Mouse (Mus musculus) embryonic facial prominence, embryonic 13.5 days (tissue): Measurements from ENCODE around the gene Nudt19. TPM values are rescaled to one million over a fixed set of nuclear protein-coding genes. Genes with fewer than 3 reads are reported as not detected.

Experiments used
- ATAC-seq: fragments of 200-750 bp; cut with Nextera tagmentation; 2 replicates; pipeline ENCODE4 v1.8.0; 2017; ENCODE audit warnings: low read depth; ENCODE audit not compliant: insufficient number of reproducible peaks, insufficient read depth, low FRiP score, low TSS enrichment
- H3K27ac ChIP-seq: fragments of 300-500 bp; sonication (generic); 2 replicates; pipeline ENCODE4 v1.5.1; 2015; ENCODE audit warnings: moderate library complexity, mild to moderate bottlenecking, inconsistent platforms
- H3K27me3 ChIP-seq: fragments of 300-500 bp; sonication (generic); 2 replicates; pipeline ENCODE4 v1.6.1; 2015; ENCODE audit warnings: mild to moderate bottlenecking, inconsistent platforms
- H3K36me3 ChIP-seq: fragments of 300-500 bp; sonication (generic); 2 replicates; pipeline ENCODE4 v1.6.1; 2015; ENCODE audit warnings: mild to moderate bottlenecking, inconsistent platforms
- H3K4me1 ChIP-seq: fragments of 300-500 bp; sonication (generic); 2 replicates; pipeline ENCODE4 v1.6.1; 2015; ENCODE audit warnings: inconsistent platforms
- H3K4me2 ChIP-seq: fragments of 300-500 bp; sonication (generic); 2 replicates; pipeline ENCODE4 v1.6.1; 2015; ENCODE audit warnings: moderate library complexity, mild to moderate bottlenecking, inconsistent platforms
- H3K4me3 ChIP-seq: fragments of 300-500 bp; sonication (generic); 2 replicates; pipeline ENCODE4 v1.5.1; 2015; ENCODE audit warnings: mild to moderate bottlenecking, inconsistent platforms
- H3K9ac ChIP-seq: fragments of 300-500 bp; sonication (generic); 2 replicates; pipeline ENCODE4 v1.6.1; 2015; ENCODE audit warnings: mild to moderate bottlenecking, inconsistent platforms
- H3K9me3 ChIP-seq: fragments of 300-500 bp; sonication (generic); 2 replicates; pipeline ENCODE4 v1.6.1; 2016; ENCODE audit warnings: inconsistent platforms
- WGBS: fragments of 180-500 bp; shearing (Covaris S2); methylation state at CpG from one replicate; pipeline ENCODE4 v1.1.7; 2015; ENCODE audit warnings: mixed read lengths; 5-methylcytosine and 5-hydroxymethylcytosine counted together
- polyA plus RNA-seq: library from polyadenylated mRNA; unstranded; fragments of >200 nt; fragmentation: Nextera tagmentation; extraction: Ambion mirVana; gene quantifications from 2 replicates; pipeline ENCODE4 v1.2.1, GENCODE M21; 2015

Gene Nudt19
- polyA plus RNA-seq, 1 experiment from 2014 or later = 57.4 TPM

DNA sequence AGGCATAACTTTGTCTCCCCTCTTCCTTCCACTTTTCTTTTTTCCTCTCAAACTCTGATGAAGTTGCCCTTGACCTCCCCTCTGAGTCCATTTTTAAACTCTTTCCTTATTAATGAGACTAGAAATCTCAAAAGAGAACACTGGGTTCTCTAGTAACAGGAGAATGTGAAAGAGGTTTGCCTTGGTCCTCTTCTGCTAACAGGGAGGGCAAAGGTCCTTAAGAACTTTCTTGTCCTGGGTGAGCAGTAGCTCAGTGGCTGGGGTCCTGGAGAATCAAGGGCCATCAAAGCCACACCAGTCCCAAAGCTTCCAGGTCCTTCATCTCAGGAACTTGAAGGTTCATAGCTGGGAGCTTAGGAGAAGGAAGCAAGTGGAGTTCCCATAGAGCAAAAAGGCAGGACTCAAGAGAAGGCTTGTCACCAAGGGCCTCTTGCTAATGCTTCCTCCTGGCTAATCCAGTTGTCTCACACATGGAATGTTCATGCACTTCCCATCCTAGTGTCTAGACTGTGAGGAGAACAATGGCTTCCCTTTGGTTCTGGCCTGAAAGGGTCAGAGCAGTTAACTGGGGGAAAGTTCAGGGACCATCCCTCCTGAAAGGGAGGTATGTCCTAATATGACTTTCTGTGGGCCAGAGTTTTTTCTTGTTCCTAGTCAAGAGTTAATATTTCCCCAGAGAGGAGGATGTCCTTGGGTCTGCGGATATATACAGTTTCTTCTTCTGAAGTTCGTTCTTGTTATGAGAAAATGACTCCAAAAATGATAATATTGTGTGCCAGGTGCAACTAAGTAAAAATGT is 8.2 kb upstream of the Nudt19 start:
- 87% methylated on average over 2 of the region's 2 CpGs for WGBS
- no peak overlapping the region for H3K27ac ChIP-seq
- H3K27me3 ChIP-seq = no peaks in the 10 kb centered on the region
- H3K4me3 ChIP-seq = no peak overlapping the region
- 0 out of 2 replicates have a peak, but pooled peaks cover 6% of the 10 kb centered on the region for H3K4me1 ChIP-seq
- H3K4me2 ChIP-seq = no peak overlapping the region
- no peaks in the 10 kb centered on the region for H3K9me3 ChIP-seq
- ATAC-seq = no peak
- no peaks in the 10 kb centered on the region for H3K36me3 ChIP-seq
- no peak overlapping the region for H3K9ac ChIP-seq

DNA sequence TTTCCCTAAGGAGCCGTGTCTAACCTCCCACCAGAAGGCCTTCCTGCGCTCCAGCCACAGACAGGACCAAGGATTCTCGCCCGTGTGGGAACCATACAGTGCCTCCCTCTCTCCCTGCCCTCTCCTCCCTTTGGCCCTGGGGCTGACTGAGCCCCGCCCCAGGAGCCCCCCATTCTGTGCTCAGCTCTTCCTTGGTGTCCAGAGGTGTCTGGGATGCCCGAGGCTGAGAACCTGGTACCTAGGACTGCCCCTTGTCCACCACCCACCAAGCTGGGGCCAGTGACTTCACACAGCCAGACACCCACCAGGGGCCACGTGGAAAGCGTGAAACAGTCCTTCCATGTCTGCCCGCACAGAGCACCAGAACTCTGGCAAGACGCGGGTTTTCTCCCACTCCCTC is 7.0 kb upstream of the Nudt19 start:
- Histone ChIP-seq H3K9ac (no peak overlapping the region), H3K9me3 (no peaks in the 10 kb centered on the region), H3K4me1 (0 out of 2 replicates have a peak, but pooled peaks cover 6% of the 10 kb centered on the region), H3K27ac (no peak overlapping the region), H3K4me2 (no peak overlapping the region), H3K27me3 (no peaks in the 10 kb centered on the region), H3K36me3 (no peaks in the 10 kb centered on the region), H3K4me3 (no peak overlapping the region)
- 66% methylated on average over 11 of the region's 11 CpGs for WGBS
- ATAC-seq = no peak

DNA sequence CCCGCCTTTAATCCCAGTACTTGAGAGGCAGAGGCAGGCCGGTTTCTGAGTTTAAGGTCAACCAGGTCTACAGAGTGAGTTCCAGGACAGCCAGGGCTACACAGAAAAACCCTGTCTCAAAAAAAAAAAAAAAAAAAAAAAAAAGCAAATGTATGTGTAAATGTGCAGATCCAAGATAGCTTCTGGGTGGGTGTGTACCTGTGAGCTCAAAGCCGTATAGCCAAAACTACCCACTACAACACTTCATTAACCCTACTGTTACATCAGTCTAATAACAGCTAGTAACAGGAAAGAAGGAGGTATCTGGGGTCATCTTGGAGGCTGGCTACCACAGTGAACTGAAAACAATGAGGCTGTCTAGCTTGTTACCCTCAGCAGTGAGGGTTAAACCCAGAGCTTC is 3.7 kb upstream of the Nudt19 start:
- H3K4me1 ChIP-seq = peaks cover 12% of the 10 kb centered on the region
- no peak overlapping the region for H3K27ac ChIP-seq
- no peak for ATAC-seq
- no peaks in the 10 kb centered on the region for H3K36me3 ChIP-seq
- no peak overlapping the region for H3K4me2 ChIP-seq
- H3K9me3 ChIP-seq = no peaks in the 10 kb centered on the region
- 87% methylated on average over 3 of the region's 3 CpGs for WGBS
- H3K4me3 ChIP-seq = no peak overlapping the region
- no peak overlapping the region for H3K9ac ChIP-seq
- H3K27me3 ChIP-seq = no peaks in the 10 kb centered on the region

DNA sequence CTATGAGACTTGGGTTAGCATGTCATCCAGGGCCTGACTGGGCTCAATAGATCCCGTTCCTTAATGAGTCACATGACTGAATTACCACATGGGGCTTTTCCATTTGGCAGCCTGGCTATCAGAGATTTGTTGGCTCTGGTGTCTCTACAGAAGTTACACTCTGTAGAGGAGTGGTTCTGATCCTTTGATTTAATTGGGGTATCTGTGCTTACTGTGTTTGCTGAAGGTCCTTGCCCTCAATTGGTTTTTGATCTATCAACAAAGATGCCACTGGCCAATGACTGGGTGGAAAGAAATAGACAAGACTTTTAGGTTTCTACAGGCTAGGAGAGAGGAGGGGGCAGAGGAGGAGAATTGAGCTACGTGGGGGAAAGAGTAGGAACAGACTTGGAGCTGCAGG is 2.6 kb upstream of the Nudt19 start:
- H3K4me3 ChIP-seq = no peak overlapping the region
- ATAC-seq = no peak
- WGBS = 54% methylated on average over 2 of the region's 2 CpGs
- H3K9me3 ChIP-seq = no peaks in the 10 kb centered on the region
- H3K27me3 ChIP-seq = no peaks in the 10 kb centered on the region
- H3K9ac ChIP-seq = no peak overlapping the region
- peaks cover 21% of the 10 kb centered on the region for H3K4me1 ChIP-seq
- no peaks in the 10 kb centered on the region for H3K36me3 ChIP-seq
- no peak overlapping the region for H3K27ac ChIP-seq
- no peak overlapping the region for H3K4me2 ChIP-seq

DNA sequence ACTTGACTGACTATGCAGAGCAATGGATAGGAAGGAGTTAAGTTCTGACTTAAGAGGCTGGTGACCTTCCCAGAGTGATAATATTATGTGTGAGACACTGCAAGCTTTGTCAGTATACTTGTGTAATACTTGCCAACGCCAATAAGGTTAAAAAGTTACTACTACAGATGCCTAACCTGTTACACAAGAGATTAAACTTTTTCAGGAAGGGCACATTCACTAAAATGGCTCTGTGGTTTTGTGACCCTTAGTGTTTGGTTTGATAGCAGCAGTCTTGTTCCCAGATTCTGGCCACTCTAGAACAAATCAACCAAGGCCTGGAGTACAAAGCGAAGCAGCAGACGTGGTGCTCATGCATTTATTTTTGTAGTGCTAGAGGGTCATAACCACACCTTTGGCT is 1.5 kb upstream of the Nudt19 start:
- Histone ChIP-seq H3K9ac (no peak overlapping the region), H3K27ac (no peak overlapping the region), H3K4me2 (no peak overlapping the region), H3K4me3 (no peak overlapping the region), H3K4me1 (peaks cover 21% of the 10 kb centered on the region), H3K27me3 (no peaks in the 10 kb centered on the region), H3K9me3 (no peaks in the 10 kb centered on the region), H3K36me3 (no peaks in the 10 kb centered on the region)
- 83% methylated on average over 3 of the region's 3 CpGs for WGBS
- no peak for ATAC-seq

DNA sequence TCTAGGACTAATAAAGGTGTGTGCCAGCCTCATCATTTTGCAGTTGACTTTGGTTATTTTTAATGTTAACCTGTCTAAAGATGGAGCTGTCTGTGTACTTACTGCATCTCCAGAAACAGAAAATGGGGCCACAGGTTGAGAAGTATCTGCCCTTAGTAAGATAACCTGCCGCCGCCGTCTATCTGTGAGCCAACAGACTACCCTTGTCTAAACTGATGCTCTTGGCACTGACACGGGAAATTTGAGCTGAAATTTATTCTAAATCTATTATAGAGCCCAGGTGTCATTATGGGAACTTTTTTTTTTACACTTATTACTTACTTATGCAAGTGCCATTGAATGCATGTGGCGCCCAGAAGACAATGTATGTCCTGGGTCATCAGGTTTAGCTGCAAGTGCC is 801 bp upstream of the Nudt19 start:
- ATAC-seq = no peak
- 90% methylated on average over 5 of the region's 5 CpGs for WGBS

DNA sequence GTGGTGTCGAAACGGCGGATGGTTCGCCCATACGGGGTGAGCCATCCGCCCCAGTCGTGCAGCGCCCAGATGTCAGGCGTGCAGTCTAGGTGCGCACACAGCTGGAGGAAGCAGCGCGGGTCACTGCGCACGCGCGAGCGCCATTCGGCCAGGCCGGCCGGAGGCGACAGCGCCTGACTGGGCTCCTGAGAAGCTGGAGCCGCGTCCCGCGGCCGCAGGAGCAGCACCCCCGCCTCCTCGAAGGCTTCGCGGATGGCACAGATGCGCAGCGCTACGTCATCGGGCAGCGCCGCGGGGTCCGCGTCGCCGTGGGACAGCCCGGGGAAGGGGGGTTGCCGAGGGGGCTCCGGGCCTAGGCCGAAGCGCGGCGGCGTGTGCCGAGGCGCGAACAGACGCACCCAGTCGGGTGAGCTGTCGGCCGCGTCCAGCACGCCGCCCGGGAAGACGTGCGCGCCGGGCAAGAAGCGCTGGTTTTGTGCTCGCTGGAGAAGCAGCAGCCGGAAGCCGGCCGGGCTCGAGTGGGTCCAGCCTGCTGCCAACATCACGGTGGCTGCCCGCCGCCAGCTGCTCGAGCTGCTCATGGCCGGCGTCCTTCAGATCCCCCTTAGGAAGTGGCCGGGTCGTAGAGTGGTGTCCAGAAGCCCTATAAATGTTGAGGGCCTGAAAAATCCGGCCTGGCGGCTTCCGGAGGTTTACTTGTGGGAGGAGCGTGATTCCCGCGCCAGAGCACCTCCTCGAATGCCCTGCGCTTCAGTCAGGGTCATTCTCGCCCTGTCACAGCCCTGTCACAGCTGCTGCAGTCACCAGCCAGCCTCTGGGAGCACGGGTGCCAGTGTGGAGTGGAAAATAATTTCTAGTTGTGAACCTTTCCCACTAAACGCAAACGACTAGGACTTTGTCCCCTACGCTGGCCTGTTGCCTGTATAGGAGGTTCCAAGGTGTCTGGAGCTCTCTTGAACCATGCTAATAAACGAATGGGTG is 590 bp downstream of the Nudt19 start:
- WGBS = under 1% methylated on average over 93 of the region's 93 CpGs
- peak; percentile 88 for ATAC-seq
- H3K27me3 ChIP-seq = no peaks in the 10 kb centered on the region
- H3K36me3 ChIP-seq = peaks cover 10% of the 10 kb centered on the region
- no peaks in the 10 kb centered on the region for H3K9me3 ChIP-seq
- H3K27ac ChIP-seq = peak overlapping the region; percentile 93
- peak overlapping the region; percentile 89 for H3K4me2 ChIP-seq
- H3K9ac ChIP-seq = peak overlapping the region; percentile 93
- peaks cover 16% of the 10 kb centered on the region for H3K4me1 ChIP-seq
- peak overlapping the region; percentile 76 for H3K4me3 ChIP-seq

More for the DNA sequence above, 801 bp upstream of the Nudt19 start:
- H3K27me3 ChIP-seq = no peaks in the 10 kb centered on the region
- peaks cover 21% of the 10 kb centered on the region for H3K4me1 ChIP-seq
- no peak overlapping the region for H3K27ac ChIP-seq
- H3K36me3 ChIP-seq = no peaks in the 10 kb centered on the region
- H3K4me2 ChIP-seq = no peak overlapping the region
- no peak overlapping the region for H3K9ac ChIP-seq
- H3K9me3 ChIP-seq = no peaks in the 10 kb centered on the region
- H3K4me3 ChIP-seq = no peak overlapping the region

DNA sequence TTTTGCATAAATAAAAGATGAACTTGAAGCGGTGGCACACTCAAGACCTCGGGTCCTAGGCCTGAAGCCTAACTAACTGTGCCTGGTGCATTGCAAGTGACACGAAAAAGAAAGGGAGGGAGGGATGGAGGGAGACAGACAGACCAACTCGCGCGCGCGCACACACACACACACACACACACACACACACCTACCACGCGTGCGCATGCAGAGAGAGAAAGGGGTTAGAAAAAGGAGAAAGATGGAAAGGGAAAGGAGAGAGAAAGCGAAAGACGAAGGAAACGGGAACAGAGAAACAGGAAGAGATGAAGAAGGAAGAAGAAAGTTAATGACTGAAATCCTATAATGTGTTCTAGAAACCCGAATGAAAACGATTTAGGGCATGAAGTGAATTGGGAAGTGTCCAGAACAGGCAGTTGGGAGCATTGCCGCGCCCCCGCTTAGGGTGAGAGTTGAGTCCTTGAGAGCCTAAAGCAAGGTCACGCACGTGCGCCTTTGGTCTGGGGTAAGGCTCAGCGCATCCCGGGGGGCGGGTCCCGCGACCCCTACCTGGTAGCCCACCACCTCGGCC is 1.4 kb downstream of the Nudt19 start:
- WGBS = 7% methylated on average over 28 of the region's 28 CpGs
- Histone ChIP-seq H3K4me1 (peaks cover 15% of the 10 kb centered on the region), H3K36me3 (peaks cover 15% of the 10 kb centered on the region), H3K27me3 (no peaks in the 10 kb centered on the region), H3K27ac (peak overlapping the region; percentile 93), H3K4me2 (peak overlapping the region; percentile 89), H3K9me3 (no peaks in the 10 kb centered on the region), H3K9ac (peak overlapping the region; percentile 93), H3K4me3 (peak overlapping the region; percentile 76)
- no peak for ATAC-seq

DNA sequence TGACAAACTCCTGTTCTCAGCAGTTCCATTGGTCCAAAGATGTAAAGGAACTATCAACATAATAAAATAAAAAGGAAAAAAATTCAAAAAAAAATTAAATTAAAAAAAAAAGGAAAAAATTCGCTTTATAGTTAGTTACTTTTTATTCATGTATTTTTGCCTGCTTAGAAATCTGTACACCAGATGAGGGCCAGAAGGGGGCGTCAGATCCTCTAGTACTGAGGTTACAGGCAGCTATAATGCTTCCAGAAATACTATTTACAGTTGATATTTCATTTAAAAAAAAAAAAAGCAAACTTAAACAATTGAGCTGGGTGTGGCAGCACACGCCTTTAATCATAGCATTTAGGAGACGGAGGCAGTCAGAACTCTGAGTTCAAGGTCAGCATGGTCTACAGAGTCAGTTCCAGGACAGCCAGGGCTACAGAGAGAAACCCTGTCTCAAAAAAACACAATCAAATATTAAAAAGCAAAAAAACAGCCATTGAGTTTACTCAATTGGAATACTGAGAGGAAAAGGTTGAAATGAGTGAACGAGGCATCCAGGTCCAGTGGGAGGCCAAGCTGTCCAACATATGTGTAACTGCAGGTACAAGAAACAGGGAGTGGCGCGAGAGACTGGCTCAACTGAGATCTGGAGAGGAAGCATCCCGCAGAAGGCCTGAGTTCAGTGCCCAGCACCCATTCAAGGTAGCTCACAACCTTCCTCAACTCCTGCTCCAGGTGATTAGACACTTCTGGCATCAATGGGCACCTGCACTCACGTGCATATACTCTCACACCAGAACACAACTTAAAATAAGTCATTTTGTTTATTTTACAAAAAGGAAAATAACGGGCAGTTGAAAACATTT is 2.1 kb downstream of the Nudt19 start:
- Histone ChIP-seq H3K4me1 (peaks cover 15% of the 10 kb centered on the region), H3K27me3 (no peaks in the 10 kb centered on the region), H3K9me3 (no peaks in the 10 kb centered on the region), H3K4me2 (peak overlapping the region; percentile 89), H3K9ac (0 out of 2 replicates have a peak overlapping the region, but pooled peaks have one; percentile 93), H3K4me3 (peak overlapping the region; percentile 76), H3K36me3 (peaks cover 22% of the 10 kb centered on the region), H3K27ac (no peak overlapping the region)
- ATAC-seq = no peak
- WGBS = 56% methylated on average over 10 of the region's 10 CpGs

DNA sequence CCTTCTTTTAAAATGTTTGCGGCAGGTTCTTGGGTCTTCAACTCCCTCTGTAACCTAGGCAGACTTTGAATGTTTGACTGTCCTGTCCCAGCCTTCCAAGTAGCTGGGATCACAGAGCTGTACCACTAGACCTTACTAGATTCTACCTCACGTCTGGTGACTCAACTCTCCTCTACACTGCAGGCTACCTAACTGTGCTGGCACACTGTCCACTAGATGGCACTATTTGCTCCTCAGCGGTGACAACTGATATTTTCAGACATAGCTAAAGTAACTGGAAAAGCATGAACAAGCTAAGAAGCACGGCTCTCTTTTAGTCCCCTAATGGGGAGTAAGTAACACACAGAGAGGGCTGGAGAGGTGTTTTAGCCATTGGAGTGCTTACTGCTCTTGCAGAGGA is 10.2 kb downstream of the Nudt19 start:
- no peak for ATAC-seq
- H3K9me3 ChIP-seq = no peaks in the 10 kb centered on the region
- H3K27ac ChIP-seq = no peak overlapping the region
- H3K4me3 ChIP-seq = no peak overlapping the region
- no peaks in the 10 kb centered on the region for H3K4me1 ChIP-seq
- H3K27me3 ChIP-seq = no peaks in the 10 kb centered on the region
- H3K36me3 ChIP-seq = peaks cover 33% of the 10 kb centered on the region
- H3K9ac ChIP-seq = no peak overlapping the region
- 30% methylated on average over 4 of the region's 4 CpGs for WGBS
- H3K4me2 ChIP-seq = no peak overlapping the region

DNA sequence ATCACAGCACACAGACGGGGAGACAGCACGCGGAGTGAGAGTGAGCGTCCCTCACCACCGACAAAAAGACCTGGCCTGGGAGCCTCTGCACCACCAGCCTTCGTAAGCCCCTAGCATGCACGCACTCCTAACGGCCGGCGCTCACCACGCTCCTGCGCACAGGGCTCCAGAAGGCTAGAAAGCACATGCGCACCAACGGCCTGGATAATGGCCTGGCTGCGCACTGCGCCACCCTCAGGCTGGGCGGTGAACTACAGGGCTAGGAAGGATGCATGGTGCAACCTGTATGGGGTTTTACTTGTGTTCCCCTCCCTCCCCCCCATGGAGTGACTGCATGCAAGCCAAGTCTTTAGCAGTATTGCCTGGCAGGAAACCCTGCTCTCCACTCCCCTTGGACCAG is 18.5 kb downstream of the Nudt19 start, which contains the start of gene Tdrd12:
Gene Tdrd12, minus strand, starts transcription at position 184 of the 400 bp plus-strand sequence.
- Histone ChIP-seq H3K9ac (no peak within 1 kb of the TSS), H3K4me1 (no peaks in the 10 kb centered on the region), H3K9me3 (no peaks in the 10 kb centered on the region), H3K36me3 (no peaks in the 10 kb centered on the region), H3K27me3 (no peaks in the 10 kb centered on the region), H3K4me3 (no peak within 1 kb of the TSS), H3K4me2 (no peak within 1 kb of the TSS), H3K27ac (no peak within 1 kb of the TSS)
- no peak for ATAC-seq
- 90% methylated on average over 17 of the region's 17 CpGs for WGBS
